Mouse (Mus musculus): Measurements from ENCODE around the gene Inf2. TPM values are rescaled to one million over a fixed set of nuclear protein-coding genes. Genes with fewer than 3 reads are reported as not detected.
A peak's percentile ranks its signal among the peaks of the same experiment; 100 is the strongest.

Inf2 gene
- 10 to 100 TPM; 18.6 to 19.7 TPM for total RNA-seq (2021)

DNA sequence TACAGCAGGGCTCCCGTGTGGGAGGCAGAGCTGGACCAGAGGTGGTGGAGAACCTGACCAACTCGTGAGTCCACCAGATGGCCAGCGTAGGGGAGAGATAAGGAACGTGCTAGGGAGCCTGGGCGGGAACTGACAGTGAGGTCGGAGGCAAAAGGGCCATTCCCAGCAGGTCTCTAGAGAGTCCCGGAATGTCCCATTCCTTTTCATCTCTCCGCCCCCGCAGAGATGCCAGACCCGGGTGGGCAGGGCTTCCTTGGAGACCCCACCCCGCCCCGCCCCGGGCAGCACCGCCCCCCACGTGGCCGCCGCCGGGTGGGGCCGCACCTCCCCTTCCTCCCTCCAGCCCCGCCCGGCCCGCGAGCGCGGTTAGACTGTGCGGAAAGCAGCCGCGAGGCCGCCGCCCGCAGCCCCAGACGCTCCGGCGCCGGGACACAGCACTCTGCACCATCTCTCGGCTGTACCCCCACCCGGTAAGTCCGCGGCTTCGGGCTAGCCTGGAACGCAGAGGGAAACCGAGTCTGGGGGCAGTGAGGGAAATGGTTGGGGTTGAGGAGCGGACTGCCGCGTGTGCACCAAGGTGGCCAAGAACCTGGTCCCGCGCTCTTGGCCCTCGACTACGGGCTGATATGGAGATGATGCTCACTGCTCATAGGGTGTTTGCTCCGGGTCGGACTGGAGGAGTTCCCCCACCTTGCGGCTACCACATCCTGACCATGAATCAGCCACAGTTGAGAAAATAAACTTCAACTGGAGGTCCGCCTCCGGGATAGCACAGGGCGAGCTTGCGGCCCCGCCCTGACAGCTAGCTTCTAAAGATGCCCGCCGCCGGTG is at the start of gene Inf2:
Gene Inf2, plus strand, starts transcription at position 359 of the 831 bp plus-strand sequence.
- DNase-seq: peak; percentile 84

DNA sequence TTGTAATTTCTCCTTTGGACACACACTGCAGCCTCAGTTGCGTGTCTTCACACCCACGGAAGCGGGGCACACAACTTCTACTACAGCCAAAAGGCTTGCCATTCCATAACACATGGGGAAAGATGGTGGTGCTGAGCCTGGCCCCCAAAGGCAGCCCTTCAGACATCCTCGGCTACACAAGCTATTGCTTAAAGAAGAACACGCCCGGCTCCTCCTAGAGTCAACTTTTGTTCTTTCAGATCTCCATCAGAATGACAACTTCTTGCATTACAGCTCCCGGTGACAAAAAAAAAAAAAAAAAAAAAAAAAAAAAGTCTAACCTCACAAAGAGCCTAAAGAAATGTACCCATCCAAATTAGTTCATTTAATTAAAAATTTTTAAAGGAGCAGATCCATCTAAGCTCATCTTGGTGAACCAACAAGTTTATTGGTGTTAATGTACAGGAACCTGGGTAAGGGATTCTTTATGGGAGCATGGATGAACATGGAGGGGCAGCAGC is 49.1 kb upstream of the Inf2 start:
- DNase-seq: no peak

DNA sequence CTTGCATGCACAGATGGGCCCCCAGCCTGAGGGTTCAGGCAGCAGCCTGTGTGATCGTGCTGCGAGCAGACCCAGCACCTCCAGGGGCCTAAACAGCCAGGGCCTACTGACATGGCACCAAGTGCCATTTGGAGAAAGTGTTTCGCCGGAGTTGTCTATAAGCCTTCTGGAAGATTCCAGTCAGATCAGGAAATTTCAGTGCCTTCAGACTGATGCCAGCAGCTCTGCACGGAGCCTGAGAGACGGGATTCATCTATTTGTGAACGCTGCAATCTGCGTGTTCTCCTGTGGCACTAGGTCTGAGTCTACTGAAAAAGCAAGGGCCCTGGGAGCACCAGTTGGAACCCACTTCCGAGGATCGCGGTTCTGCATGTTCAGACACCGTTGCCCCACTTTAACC is 48.3 kb upstream of the Inf2 start:
- DNase-seq: no peak

DNA sequence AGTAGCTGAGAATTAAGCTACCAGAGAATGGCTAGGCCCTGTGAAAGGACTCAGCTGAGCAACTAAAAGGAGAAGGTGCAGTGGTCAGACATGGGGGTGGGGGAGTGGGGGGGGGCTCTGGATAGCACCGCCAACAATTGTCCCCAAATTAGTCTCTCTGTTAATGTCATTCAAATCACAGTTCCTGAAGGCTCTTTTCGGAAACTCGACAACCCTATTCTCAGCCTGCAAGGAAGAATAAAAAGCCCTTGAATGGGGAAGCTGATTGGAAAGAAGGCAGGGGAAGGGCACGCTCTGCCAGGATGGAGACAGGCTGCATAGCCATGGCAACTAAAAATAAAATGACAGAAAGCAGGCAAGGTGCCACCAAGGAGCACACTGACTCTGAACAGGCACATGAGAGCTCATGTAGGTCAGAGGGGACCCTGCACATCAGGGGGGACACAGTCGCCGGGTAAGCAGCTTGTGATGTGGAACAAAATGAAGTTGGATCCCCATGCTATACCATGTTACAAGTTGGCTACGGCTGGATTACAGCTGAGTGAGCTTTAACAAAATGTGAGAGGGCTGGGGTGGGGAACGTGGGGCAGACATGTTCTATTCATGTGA is 47.0 kb upstream of the Inf2 start:
- no peak for DNase-seq

DNA sequence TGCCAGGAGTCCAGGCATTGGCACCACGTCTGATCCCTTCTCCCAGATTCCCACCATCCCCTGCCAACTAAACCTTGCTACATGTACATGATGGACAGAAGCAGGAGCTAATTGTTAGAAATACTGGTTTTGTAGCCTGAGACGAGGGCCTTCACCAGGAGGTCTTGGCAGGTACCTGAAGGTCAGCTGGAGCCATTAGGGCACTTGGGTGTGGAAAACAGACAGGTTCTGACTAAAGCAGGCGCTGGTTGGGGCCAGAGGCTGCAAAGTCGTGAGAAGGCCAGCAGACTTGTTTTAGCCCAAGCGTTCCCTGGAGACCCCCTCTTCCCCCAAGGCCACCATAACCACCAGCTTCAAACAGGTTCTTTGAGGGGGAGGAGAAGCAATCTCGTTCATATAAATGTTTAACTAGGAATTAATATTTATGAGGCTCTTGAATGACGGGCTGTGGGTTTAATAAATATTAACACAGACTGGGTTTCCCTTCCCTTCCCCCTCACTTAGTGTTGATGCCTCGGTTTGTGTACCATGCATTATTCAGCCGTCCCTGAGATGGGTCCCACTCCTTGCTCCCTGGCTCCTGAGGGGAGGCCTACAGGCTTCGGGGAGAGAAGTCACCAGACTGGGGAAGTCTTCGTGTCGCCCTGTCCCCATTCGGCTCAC is 46.2 kb upstream of the Inf2 start:
- DNase-seq: no peak

DNA sequence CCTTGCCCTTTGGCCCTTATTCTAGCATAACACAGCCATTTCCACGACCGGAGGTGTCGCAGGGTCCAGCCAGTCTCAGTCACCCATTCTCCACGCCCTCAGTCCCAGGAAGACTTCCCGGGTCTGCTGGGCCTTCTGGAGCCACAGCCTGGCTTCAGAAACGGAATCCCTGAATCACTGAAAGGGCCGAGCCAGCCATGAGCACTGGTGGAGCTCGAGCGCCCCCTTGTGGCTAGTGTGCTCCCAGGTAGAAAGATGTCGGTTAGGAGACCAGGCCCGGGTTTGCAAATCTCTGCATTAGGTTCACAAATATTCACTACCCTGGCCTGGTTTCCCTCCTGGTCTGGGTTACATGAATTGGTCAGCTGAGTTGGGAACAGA is 45.7 kb upstream of the Inf2 start:
- DNase-seq: peak; percentile 95

DNA sequence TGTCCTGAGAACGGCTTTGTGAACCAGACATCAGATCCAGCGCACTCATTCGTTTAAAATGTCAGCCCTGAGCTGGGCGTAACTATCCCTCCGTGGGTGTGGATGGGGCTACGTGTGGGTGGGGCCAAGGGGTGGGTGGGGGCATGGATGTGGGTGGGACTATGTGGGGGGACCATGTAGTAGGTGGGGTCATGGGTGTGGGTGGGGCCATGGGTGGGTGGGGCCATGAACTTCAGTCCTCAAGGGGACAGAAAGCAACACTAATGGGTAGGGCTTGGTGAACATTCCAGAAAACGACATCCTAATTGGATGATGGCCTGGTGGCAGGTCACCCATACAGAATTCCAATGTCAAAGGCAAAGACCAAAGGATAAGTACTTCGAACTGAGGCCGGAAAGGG is 44.6 kb upstream of the Inf2 start:
- DNase-seq: no peak

DNA sequence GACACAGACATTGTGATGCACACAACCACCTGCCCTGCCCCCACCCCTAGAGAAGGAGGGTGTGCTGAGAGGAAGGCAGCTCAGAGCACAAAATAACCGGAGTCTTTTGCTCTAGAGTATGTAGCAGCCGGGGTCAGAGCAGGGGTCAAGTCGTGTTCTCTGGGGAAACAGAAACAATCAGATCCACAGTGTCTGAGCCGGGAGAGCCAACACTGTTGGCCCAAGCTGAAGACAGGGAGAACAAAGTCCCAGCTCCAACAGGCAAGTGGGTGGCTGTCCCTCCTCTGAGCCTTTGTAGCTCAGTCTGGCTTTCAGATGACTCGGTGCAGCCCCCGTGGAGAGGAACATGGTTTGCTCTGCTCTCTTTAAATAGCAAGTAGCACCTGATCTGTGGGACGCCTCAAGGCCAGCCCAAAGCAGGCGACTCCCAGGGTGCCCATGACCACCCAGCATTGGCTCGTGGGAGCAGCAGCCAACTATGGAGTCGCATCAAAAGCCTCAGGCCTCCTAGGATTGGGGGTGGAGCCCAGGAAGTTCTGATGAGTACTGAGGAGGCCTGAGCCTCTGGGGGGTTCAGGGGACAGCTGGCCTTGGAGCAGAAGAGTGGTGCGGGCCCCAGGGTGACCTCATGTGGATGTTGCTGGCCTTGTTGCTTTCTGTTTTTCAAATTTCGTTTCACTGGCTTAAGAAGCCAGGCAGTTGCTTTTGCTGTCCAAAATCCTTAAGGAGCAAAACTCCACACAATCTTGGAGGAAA is 43.5 kb upstream of the Inf2 start:
- DNase-seq: peak; percentile 26

DNA sequence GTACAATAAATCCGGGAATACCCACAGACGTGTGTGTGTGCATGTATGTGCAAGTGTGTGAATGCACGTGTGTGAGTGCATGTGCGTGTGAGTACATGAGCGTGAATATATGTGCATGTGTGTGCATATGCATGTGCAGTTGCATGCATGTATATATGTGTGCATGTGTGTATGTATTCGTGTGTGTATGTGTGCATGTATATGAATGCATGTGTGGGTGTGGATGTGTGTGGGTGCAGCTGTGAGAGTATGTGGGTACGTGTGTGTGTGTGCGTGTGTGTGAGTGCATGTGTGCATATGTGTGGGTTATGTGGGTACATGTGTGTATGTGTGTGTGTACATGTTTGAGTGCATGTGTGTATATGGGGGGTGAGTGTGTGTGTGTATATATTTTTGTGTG is 42.5 kb upstream of the Inf2 start:
- no peak for DNase-seq

DNA sequence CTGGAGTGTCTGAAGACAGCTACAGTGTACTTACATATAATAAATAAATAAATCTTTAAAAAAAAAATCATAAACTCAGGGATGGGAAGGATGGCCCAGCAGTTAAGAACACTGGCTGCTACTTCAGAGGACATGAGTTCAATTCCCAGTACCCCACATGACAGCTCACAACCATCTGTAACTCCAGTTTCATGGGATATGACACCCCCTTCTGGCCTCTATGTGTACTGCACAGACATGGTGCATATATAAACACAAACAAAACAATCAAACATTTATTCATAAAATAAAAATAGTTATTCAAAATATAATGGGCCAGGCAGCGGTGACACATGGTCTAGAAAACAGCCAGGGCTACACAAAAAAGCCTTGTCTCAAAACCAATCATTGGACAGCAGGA is 39.3 kb upstream of the Inf2 start:
- DNase-seq: no peak

DNA sequence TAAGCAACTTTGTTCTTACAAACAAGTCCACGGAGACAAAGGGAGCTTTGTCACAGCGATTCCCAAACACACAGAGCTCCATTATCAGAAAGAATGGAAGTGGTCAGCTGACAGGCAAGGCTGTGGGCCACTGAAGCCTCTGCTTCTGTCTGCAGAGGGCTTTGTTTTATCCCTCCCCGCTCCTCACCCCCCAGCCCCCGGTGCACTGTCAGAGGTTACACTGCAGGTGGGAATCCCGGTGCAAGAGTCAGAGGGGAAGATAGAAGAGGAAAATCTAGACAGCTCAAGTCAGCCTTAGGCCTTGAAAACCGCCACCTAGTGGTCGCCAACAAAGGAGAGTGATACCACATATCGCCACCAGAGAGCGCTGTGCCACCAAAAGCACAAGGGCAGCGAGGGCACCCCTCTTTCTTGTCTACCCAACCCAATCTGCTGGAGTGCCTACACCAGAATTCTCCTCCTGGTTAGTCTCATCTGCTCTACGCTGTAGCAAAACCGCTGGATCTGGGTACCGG is 36.7 kb upstream of the Inf2 start:
- DNase-seq: peak; percentile 93

DNA sequence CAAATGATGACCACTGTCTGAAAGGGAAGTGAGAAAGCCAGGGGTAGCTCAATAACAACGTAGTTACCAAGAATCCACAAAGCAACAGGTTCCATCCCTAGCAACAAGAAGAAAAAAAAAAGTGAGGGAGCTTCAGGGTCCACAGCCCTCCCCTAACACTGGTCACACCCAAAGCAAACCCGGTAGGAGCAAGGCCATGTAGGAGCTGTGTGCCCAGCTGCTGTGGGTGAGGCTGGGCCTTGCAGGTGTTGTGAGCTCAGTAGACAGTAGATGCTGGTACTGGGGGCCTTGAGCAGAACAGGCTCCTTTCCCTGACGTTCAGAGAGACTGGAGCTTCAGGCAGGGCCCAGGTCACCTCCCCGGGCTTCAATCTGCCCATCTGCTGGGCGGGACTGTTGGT is 36.1 kb upstream of the Inf2 start:
- DNase-seq: no peak

DNA sequence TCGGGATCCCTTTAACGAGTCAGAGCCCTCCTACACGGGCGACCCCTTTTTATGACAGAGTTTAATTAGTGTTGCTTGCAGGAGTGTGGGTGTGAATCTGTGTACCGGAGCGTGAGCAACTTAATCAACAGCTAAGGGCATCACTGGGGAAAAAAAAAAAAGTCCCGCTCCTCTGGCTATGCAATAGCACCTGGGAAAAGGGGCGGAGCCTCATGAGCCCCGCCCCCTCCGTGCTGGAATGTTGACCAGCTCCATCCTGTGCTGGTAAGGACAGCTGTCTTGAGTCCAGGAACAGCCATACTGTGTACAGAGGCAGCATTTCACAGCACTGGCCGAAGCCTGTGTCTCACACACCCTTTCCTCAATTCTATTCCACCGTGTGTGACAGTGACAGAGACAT is 33.7 kb upstream of the Inf2 start:
- no peak for DNase-seq

DNA sequence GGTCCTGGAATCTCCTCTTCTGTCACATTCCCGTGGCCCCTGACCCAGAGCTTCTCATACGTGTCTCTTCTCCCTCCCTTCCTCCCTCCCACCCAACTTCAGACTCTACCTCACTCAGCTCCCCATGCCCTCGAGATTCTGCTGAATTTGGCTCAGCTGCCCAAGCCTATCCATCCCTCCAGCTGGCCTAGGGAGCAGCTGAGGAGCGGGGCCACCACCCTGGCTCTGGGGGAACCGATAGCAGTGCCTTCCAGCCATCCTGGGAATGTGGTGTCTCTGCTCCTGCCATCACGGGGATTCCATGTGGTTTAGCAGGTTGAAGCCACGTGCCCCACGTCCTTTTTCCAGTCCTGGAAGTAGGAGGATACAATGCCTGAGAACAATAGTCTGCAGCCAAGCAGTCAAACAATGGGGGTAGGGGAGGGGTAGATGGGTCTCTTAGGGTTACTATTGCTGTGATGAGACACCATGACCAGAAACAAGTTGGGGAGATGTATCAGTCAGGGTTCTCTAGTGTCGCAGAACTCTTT is 32.0 kb upstream of the Inf2 start:
- DNase-seq: no peak

DNA sequence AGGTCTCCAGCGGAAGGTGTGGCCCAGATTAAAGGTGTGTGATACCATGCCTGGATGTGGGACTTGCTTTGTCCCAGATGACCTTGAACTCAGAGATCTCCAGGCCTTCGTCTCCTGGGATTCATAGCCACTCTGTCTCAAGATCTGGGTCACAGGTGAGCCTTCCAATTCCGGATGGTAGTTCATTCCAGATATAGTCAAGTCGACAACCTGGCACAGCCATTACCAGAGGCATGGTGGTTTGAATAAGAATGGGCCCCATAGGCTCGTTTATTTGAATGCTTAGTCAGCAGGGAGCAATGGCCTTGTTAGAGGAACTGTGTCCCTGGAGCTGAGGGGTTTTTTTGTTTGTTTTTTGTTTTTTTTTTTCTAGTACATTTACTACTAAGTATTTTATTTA is 31.4 kb upstream of the Inf2 start:
- no peak for DNase-seq

DNA sequence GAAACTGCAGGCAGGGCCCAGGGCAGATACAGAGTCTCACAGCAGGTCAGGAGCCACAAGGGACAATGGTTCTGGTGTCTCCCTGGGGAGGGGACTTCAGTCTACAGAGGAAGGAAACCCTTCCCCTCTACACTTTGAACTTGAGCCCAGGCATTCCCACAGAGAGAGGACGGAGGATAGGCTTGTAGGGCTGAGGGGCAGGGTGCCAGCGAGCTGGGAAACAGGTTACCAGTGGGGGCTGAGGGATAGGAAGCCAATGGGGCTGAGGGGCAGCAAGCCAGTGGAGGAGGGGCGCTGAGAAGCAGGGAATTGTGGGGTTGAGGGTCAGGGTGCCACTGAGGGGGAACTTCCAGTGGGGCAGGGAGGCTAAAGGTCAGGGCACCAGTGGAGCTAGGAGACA is 29.4 kb upstream of the Inf2 start:
- DNase-seq: peak; percentile 40

DNA sequence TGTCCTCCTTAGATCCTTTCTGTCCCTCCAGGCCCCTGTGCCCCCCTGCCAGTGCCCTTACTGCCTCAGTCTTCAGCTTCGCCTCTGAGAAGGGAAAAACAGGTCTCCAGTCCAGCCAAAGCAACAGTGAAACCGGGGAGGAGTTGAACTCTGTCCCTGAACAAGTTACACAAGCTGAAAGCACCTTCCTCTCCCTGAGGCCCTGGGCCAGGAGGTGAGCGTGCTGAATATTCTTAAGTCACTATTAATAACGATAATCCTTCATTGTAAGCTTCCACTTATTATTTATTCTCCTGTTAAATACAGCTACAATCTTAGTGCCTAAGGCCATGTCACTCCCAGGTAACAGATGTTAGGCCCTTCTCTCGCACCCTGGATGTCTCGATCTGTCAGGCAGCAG is 28.9 kb upstream of the Inf2 start:
- DNase-seq: no peak

DNA sequence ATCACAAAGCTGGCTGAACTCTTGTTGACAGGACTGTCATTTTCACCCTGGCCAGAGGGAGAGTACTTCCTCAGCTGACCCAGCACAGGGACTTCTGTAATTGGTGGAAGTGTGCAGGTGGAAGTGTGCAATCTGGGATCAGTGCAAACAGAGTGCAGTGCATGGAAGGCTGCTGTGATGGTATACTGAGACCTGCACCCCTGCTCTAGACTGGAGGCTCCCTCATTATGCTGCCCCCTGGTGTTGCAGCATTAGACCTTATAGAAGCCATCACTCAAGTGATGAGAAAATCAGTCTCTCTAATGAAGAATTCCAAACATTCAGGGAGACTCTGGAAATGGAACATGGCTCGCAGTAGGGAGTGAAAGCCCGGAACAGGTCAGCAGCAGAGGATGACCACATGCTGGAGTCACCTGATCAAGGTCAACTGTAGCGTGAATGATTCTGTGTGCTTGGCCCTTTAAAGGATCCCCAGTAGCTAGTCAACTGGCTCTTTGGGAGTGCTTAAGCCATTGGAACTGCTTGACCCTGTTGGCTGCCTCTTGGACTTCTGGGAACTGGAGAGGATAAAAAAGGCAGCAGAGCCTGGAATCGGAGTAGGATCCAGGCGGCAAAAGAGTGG is 28.3 kb upstream of the Inf2 start:
- DNase-seq: peak; percentile 56

DNA sequence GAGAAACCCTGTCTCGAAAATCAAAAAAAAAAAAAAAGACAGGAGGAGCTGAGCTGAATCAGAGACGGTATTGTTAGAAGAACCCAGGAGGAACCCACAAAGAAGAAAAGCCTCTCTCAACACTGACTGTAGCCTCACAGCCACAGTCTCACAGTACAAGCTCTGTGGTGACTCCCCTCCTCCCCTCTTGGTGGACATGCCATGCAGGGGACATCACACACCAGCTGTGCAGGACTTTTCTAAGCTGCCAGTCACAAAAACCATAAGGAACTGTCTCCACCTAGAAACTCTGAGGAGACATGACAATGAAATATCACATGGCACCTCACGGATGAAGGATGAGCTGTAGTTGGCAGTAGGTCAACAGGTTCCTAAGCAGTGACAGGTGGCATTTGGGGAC is 27.4 kb upstream of the Inf2 start:
- no peak for DNase-seq

DNA sequence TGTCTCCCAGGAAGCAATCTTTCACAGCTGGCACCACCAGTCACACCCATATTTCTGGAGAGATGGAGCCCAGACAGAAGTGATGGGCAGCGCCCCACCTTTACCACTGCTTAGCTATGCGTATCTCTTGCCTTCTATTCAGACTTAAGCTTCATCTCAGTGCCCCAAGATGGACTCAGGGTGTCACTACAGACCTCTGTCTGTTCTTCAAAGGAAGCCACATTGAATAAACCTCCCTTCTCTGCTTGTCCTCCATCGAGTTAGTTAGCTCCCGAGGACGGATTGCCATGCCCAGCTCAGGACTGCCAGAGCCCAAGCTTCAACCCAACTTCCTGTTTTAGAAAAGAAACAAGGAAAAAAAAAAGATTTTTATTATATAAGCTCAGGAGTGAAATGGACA is 26.1 kb upstream of the Inf2 start:
- no peak for DNase-seq

DNA sequence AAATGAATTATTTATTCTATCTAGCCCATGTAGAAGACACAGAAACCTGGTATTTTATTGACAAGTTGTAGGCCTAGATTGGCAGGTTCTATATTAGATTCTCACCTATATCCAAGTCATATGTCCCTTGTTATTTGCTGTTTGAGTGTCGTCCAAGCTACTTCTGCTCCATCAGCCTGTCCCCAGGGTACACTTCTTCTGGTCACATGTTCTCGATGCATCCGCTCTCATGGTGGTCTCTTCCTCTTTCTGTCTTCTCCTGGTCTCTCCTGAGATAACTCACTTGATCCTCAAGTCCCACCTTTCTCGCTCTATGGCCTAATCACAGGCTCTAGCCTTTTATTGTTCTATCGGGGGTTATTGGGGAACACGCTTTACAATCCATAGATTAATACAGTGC is 25.6 kb upstream of the Inf2 start:
- DNase-seq: no peak

DNA sequence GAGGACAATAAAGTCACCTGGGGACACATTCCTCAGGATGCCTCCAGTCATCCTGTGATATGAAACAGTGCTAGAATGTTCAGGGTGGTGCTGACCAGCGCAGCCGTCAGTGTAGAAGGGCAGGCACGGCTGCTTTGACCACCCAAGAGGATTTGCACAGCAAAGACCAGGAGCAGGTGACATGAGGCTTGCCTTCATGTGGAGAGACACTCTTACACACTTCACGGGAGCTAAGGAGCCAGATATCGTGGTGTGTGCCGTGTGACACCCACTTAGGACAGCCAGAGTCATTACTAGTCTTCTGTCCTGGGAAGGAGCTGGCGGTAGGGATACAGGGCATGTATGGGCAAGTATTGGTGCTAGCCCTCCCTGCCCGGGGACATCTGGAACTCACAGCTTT is 18.4 kb upstream of the Inf2 start:
- DNase-seq: no peak

Data from heart, postnatal 4 days (tissue).